Comparison of ENCODE assay signal across 9 mouse cellular contexts in genomic region chr9:88073165-88073564, GRCm38 (mm10).
A peak's percentile ranks its signal among the peaks of the same experiment; 100 is the strongest.
DNase-seq lines count a peak whose midpoint lies in the region; ATAC-seq and TF ChIP-seq lines count a peak whose summit lies in the region.
"Had no signal": no experiment of that assay in that cellular context is flagged by ENCODE, and none has a peak within 500 bp of the region (broad histone marks: within the 10 kb centered on the region; RNA-seq: fewer than 3 reads in every experiment).

No protein-coding gene starts in this region.

- intact Hi-C loops in left cerebral cortex, postnatal 10 days (cut with DNase I) = loop anchor here (10.0 kb wide), 1 partner anchor 648 kb away; no protein-coding TSS in a partner anchor

- TF ChIP-seq CTCF in heart, postnatal 0 days (IDR thresholded peaks at IDR 0.05; ENCODE audit: low read depth) = peak; percentile 57

- no peak for ATAC-seq in kidney, embryonic 14.5 days (ENCODE audit: low FRiP score, low TSS enrichment)
- ATAC-seq in heart, postnatal 0 days (ENCODE audit: insufficient read depth, low read depth) = no peak
- ATAC-seq in inflammation-experienced regulatory T-cells, adult 6 months = no peak

- no peak for TF ChIP-seq EP300 in heart, postnatal 0 days (IDR thresholded peaks at IDR 0.05; ENCODE audit: low read depth)

- no peak overlapping the region for H3K4me3 ChIP-seq in kidney, embryonic 14.5 days (ENCODE audit: low read length)
- H3K4me3 ChIP-seq in heart, postnatal 0 days (ENCODE audit: low read depth, low read length) = no peak overlapping the region
- H3K4me3 ChIP-seq: megakaryocyte, embryonic 14.5 days had no signal

- H3K4me2 ChIP-seq in kidney, embryonic 14.5 days (replicated peaks; ENCODE audit: low read depth, low read length) = no peak overlapping the region
- no peak overlapping the region for H3K4me2 ChIP-seq in heart, postnatal 0 days (ENCODE audit: low read depth, low read length)

- H3K27ac ChIP-seq in kidney, embryonic 14.5 days (ENCODE audit: low read depth, low read length) = no peak overlapping the region
- H3K27ac ChIP-seq in heart, postnatal 0 days (ENCODE audit: low read depth) = no peak overlapping the region

- H3K9ac ChIP-seq in kidney, embryonic 14.5 days (ENCODE audit: low read depth, low read length) = no peak overlapping the region
- no peak overlapping the region for H3K9ac ChIP-seq in heart, postnatal 0 days (replicated peaks; ENCODE audit: low read depth, low read length)

- H3K36me3 ChIP-seq in kidney, embryonic 14.5 days (ENCODE audit: control insufficient read depth, insufficient read depth, low read length) = no peaks in the 10 kb centered on the region
- H3K36me3 ChIP-seq in heart, postnatal 0 days (replicated peaks; ENCODE audit: control insufficient read depth, insufficient read depth, low read length) = no peaks in the 10 kb centered on the region

- 10% methylated on average over 6 of the region's 6 CpGs for WGBS in kidney, embryonic 14.5 days
- WGBS in heart, postnatal 0 days = 14% methylated on average over 6 of the region's 6 CpGs

- no peaks in the 10 kb centered on the region for H3K27me3 ChIP-seq in kidney, embryonic 14.5 days (ENCODE audit: control insufficient read depth, insufficient read depth, low read length)
- H3K27me3 ChIP-seq in heart, postnatal 0 days (ENCODE audit: control insufficient read depth, insufficient read depth, low read length) = peaks cover 14% of the 10 kb centered on the region; the same call in 1 of the 2 replicates
- H3K27me3 ChIP-seq: megakaryocyte, embryonic 14.5 days had no signal

- 0 out of 2 replicates have a peak, but pooled peaks cover 3% of the 10 kb centered on the region for H3K4me1 ChIP-seq in kidney, embryonic 14.5 days (ENCODE audit: control insufficient read depth, insufficient read depth, low read length)
- no peaks in the 10 kb centered on the region for H3K4me1 ChIP-seq in heart, postnatal 0 days (ENCODE audit: control insufficient read depth, insufficient read depth)
- H3K4me1 ChIP-seq: megakaryocyte, embryonic 14.5 days had no signal

- no peaks in the 10 kb centered on the region for H3K9me3 ChIP-seq in kidney, embryonic 14.5 days (ENCODE audit: control insufficient read depth, low read length)
- no peaks in the 10 kb centered on the region for H3K9me3 ChIP-seq in heart, postnatal 0 days (replicated peaks; ENCODE audit: control insufficient read depth, low read length)

- peak; percentile 34 for DNase-seq in kidney, adult 9 months
- peak; percentile 67 for DNase-seq in R1 (ENCODE audit: low read depth, low spot score)
- peak; percentile 72 to 76 for DNase-seq in cerebellum, postnatal 10 days
- DNase-seq in heart, postnatal 0 days (ENCODE audit: low spot score) = peak; percentile 26
- peak; percentile 24 to 76 for DNase-seq in left cerebral cortex, postnatal 10 days (ENCODE audit: extremely low spot score in 1 of 2, low spot score in 2 of 2)
- peak; percentile 52 for DNase-seq in right cerebral cortex, adult 18-20 months
